Mouse (Mus musculus) hindbrain, embryonic 15.5 days (tissue): ENCODE data around the gene Aplf. TPM values are rescaled to one million over a fixed set of nuclear protein-coding genes. Genes with fewer than 3 reads are reported as not detected.

Experiments used
- ATAC-seq: fragments of 200-750 bp; cut with Nextera tagmentation; 2 replicates; pipeline ENCODE4 v1.8.0; 2017; ENCODE audit warnings: low read depth, moderate number of reproducible peaks, moderate TSS enrichment; ENCODE audit not compliant: low FRiP score
- H3K27ac ChIP-seq: fragments of 300-500 bp; sonication (generic); replicated peaks from 2 replicates; pipeline ENCODE4 v1.5.1; 2015; ENCODE audit warnings: mild to moderate bottlenecking, inconsistent platforms
- H3K27me3 ChIP-seq: fragments of 300-500 bp; sonication (generic); 2 replicates; pipeline ENCODE4 v1.6.1; 2015; ENCODE audit warnings: control low read depth, inconsistent platforms
- H3K36me3 ChIP-seq: fragments of 300-500 bp; sonication (generic); 2 replicates; pipeline ENCODE4 v1.6.1; 2015; ENCODE audit warnings: control low read depth, inconsistent platforms
- H3K4me1 ChIP-seq: fragments of 300-500 bp; sonication (generic); replicated peaks from 2 replicates; pipeline ENCODE4 v1.6.1; 2015; ENCODE audit warnings: control low read depth, inconsistent platforms
- H3K4me2 ChIP-seq: fragments of 300-500 bp; sonication (generic); 2 replicates; pipeline ENCODE4 v1.6.1; 2015; ENCODE audit warnings: moderate library complexity, mild to moderate bottlenecking, inconsistent platforms
- H3K4me3 ChIP-seq: fragments of 300-500 bp; sonication (generic); 2 replicates; pipeline ENCODE4 v1.5.1; 2015; ENCODE audit warnings: mild to moderate bottlenecking, inconsistent platforms
- H3K9ac ChIP-seq: fragments of 300-500 bp; sonication (generic); 2 replicates; pipeline ENCODE4 v1.6.1; 2015; ENCODE audit warnings: inconsistent platforms
- H3K9me3 ChIP-seq: fragments of 300-500 bp; sonication (generic); 2 replicates; pipeline ENCODE4 v1.6.1; 2016; ENCODE audit warnings: control low read depth, inconsistent platforms
- WGBS: fragments of 180-500 bp; shearing (Covaris S2); methylation state at CpG from one replicate; pipeline ENCODE4 v1.1.7; 2015; 5-methylcytosine and 5-hydroxymethylcytosine counted together
- polyA plus RNA-seq: library from polyadenylated mRNA; unstranded; fragments of >200 nt; fragmentation: Nextera tagmentation; extraction: Ambion mirVana; gene quantifications from 2 replicates; pipeline ENCODE4 v1.2.1, GENCODE M21; 2015

Gene Aplf
- polyA plus RNA-seq, 1 experiment from 2014 or later: 8.6 TPM

DNA sequence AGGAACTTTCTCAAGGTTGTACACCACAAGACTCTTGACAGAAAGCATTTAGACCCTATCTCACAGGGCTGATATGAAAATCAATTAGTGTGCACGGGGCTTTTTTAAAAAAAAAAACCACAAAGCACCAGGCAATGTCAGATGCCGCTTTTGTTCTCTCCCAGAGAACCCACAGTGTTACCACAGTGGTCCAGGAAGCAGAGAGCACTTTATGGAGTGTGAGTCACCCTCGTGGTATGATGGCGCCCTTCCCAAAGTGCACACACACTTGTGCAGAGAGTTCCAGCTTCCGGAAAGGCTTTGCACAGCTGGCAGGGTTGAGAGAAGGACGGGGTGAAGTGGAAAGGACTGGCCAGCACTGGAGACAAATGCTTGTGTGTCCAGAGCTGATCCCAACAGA, 89.5 kb downstream of the Aplf start:
- H3K9me3 ChIP-seq: no peaks in the 10 kb centered on the region
- no peak for ATAC-seq
- H3K27me3 ChIP-seq: no peaks in the 10 kb centered on the region
- H3K4me1 ChIP-seq: no peaks in the 10 kb centered on the region
- WGBS: 78% methylated on average over 6 of the region's 6 CpGs
- H3K9ac ChIP-seq: no peak overlapping the region
- H3K4me3 ChIP-seq: no peak overlapping the region
- H3K4me2 ChIP-seq: no peak overlapping the region
- H3K36me3 ChIP-seq: no peaks in the 10 kb centered on the region
- H3K27ac ChIP-seq: no peak overlapping the region

DNA sequence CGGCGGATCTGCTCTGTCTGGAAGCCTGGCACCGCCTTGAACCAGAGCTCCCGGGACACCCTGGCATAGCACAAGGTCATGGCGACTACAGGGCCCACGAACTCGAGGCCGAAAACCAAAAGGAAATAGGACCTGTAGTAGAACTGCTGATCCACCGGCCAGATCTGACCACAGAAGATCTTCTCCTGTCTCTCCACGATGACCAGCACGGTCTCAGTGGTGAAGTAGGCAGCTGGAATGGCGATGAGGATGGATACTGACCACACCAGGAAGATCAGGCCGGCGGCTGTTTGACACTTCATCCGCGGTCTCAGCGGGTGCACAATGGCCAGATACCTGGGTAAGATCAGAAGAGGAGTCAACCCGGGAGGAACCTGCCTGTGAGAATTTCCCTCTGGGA, 90.4 kb downstream of the Aplf start:
- H3K4me2 ChIP-seq: no peak overlapping the region
- H3K36me3 ChIP-seq: no peaks in the 10 kb centered on the region
- H3K27ac ChIP-seq: no peak overlapping the region
- 91% methylated on average over 18 of the region's 18 CpGs for WGBS
- no peaks in the 10 kb centered on the region for H3K4me1 ChIP-seq
- no peaks in the 10 kb centered on the region for H3K27me3 ChIP-seq
- H3K4me3 ChIP-seq: no peak overlapping the region
- no peaks in the 10 kb centered on the region for H3K9me3 ChIP-seq
- no peak for ATAC-seq
- no peak overlapping the region for H3K9ac ChIP-seq

DNA sequence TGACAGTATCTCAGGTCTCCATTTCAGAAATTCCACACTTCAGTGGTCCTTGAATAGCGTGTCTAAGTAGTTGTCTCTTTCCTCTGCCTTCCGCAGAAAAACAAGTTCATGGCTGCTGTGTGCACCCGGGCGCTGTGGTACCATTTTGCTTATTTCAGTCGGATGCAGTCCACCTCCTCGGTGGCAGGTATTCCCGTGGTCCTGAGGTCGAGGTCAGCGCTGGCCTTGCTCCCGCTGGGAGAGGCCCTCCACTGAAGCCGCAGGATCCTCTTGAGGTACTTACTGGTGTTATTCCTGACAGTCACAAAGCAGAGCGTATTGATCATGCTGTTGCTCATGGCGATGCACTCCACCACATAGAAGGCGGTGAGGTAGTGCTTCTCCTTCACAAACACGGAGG, 90.9 kb downstream of the Aplf start:
- Histone ChIP-seq H3K9me3 (no peaks in the 10 kb centered on the region), H3K4me1 (no peaks in the 10 kb centered on the region), H3K9ac (no peak overlapping the region), H3K4me3 (no peak overlapping the region), H3K27me3 (no peaks in the 10 kb centered on the region), H3K4me2 (no peak overlapping the region), H3K36me3 (no peaks in the 10 kb centered on the region), H3K27ac (no peak overlapping the region)
- 88% methylated on average over 15 of the region's 15 CpGs for WGBS
- no peak for ATAC-seq

Other genes starting within 250 kb of the Aplf start
- gene Bmp10, start 243.2 kb downstream of the Aplf start, polyA plus RNA-seq: not detected in 2 replicates
- 2.2 and 2.6 TPM in 2 replicates for gene Arhgap25, start 138.9 kb downstream of the Aplf start, polyA plus RNA-seq
- gene Prokr1, start 81.5 kb downstream of the Aplf start, polyA plus RNA-seq: 2.7 and 3.1 TPM in 2 replicates
- gene Efcc1, start 58.7 kb upstream of the Aplf start, polyA plus RNA-seq: 6.7 and 7.0 TPM in 2 replicates
- 0.55 and 0.99 TPM in 2 replicates for gene Gp9, start 105.9 kb upstream of the Aplf start, polyA plus RNA-seq
- 11.9 and 13.3 TPM in 2 replicates for gene Rab43, start 140.0 kb upstream of the Aplf start, polyA plus RNA-seq
- 3.4 and 3.8 TPM in 2 replicates for gene Gm45140, start 163.6 kb upstream of the Aplf start, polyA plus RNA-seq
- 24.2 and 28.4 TPM in 2 replicates for gene Isy1, start 166.6 kb upstream of the Aplf start, polyA plus RNA-seq
- 516 and 541 TPM in 2 replicates for gene Cnbp, start 178.9 kb upstream of the Aplf start, polyA plus RNA-seq
- 195 and 200 TPM in 2 replicates for gene Copg1, start 215.6 kb upstream of the Aplf start, polyA plus RNA-seq
- 38.5 and 44.0 TPM in 2 replicates for gene Hmces, start 241.7 kb upstream of the Aplf start, polyA plus RNA-seq